Mouse (Mus musculus): ENCODE data around the gene Rpl28. TPM values are rescaled to one million over a fixed set of nuclear protein-coding genes. Genes with fewer than 3 reads are reported as not detected.

Gene Rpl28
- 1,085 and 1,204 TPM in 2 replicates for polyA plus RNA-seq (2021; fragmentation: Nextera tagmentation)
- long read RNA-seq, experiment 1, transcript Rpl28-202 (4 exons, 772 nt), result minor isoform, 17 of 375 reads
- long read RNA-seq, experiment 1, transcript Rpl28-201 (5 exons, 1,106 nt), result major isoform, 348 of 375 reads
- long read RNA-seq, experiment 1, partial matches to known transcripts, result 5 of 375 reads
- long read RNA-seq, experiment 1, other reads (novel, unspliced or antisense), result 5 of 375 reads
- long read RNA-seq, experiment 2, transcript Rpl28-202 (4 exons, 772 nt), result minor isoform, 8 of 21 reads
- long read RNA-seq, experiment 2, transcript Rpl28-201 (5 exons, 1,106 nt), result major isoform, 12 of 21 reads
- long read RNA-seq, experiment 2, partial matches to known transcripts, result 0 of 21 reads
- long read RNA-seq, experiment 2, other reads (novel, unspliced or antisense), result 1 of 21 reads

DNA sequence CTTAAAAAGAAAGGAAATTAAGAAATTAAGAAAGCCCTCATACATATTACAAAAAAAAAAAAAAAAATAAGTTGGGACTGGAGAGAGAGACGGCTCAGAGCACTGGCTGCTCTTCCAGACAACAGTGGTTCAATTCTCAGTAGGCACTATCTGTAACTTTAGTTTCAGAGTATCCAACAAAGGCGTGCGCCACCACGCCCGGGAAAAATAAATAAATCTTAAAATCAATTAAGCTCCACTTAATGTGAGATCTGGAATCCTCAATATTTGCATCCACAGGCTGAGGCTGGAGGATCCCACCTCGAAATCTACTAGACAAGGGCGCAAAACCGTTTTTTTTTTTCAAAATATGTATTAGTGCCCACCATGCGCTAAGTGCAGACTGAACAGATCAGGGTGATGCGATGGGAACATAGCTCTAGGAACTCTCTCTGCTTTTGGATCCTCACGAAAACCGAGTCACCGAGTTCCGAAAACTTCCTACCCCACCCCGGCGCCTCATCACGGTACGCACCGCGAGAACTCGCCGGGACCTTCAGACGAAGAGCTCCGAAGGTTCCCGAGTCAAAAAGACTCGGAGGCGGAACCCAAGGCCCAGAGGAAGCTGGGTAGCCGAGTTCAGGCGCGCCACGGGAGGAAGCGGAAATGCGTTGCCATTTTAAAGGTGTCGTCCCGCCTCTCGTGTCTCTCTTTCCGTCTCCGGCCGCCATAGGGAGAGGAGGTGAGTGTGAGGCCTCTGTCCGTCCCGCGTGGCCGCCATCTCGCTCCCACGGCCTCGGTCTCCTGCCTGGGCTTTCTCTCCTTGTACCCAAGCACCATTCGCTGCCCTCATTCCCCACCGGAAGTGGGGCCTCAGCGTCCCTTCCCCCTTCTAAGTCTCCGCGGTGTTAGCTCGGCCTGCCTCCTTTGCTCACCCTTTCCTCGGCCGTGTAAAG, at the start of gene Rpl28:
TSS of gene Rpl28 (plus strand) at position 597 of the 935 bp plus-strand sequence.

DNA sequence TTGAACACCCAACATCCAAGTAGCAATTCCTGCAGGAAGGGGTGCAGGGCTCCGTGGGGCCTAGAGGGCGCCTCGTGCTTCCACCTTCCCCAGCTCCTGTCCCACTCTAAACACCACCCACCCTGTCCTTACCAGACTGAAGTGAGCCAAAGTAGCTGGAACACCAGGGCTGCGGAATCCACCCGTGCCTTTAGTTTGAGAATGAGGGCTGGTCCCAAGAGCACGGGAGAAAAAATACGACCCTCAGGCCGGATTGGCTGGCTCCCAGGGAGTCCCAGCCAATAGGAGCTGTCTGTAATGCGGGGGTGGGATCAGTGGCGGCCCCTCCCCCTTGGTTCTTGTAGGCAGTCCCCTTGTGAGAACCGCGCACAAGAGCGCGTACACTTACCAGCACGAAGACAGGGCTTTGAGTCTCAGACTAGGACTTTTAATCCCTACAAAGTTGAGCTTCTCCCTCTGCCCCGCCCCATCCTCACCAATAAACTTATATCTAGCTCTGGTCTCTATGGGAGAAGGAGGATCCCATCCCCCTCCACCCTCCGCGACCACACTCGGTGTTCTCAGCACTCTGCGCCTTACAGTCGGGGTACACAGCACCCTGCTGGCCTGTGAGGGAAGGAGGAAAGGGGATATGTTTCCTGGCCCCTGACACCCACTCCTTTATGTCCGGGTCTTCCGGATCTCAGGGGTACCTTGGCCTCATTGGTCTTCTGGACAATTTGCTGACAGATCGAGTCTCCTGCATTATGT, 39.7 kb upstream of the Rpl28 start, which contains the start of gene Cox6b2:
TSS of gene Cox6b2 (minus strand) at position 274 of the 750 bp plus-strand sequence.

DNA sequence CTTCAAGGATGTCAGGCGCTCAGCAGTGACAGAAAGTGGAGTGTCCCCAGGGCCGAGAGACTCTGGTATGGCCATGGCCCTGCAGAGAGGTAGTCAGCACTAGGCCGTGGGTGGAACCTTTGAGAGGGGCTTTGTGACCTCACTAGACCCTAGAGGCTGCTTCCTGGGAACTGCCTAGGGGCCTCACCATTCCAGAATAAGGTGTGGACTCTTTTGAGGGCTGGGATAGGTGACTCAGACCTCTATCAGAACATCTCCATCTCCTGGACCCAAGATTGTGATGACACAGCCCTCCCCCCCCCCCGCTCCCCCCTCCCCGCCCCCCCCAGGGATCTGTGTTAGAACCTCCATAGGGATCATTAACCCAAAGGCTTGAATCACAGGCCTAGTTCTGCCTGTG, 21.5 kb upstream of the Rpl28 start, which contains the start of gene Fam71e2:
TSS of gene Fam71e2 (minus strand) at position 101 of the 400 bp plus-strand sequence.

DNA sequence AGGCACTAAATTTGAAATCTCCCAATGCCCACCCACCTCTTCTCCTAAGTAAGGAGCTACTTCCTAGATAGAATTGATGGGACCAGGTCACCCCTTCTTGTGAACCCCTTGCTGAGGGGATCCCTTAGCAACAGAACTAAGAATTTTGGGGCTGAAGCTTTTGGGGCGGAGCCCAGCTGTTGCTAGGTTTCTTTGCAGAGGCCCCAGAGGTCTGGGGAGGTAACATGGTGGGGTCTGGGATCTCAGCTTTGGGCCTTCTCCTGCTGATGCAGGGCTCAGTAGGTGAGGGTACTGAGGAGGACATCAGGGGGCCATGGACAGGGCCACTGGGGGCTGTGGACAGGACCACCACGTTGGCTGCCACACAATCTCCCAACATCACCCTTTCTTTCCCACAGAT, 9.9 kb upstream of the Rpl28 start, which contains the start of the genes Il11 and Tmem190:
TSS of gene Il11 (minus strand) at position 101 of the 400 bp plus-strand sequence.
TSS of gene Tmem190 (plus strand) at position 179 of the 400 bp plus-strand sequence.

DNA sequence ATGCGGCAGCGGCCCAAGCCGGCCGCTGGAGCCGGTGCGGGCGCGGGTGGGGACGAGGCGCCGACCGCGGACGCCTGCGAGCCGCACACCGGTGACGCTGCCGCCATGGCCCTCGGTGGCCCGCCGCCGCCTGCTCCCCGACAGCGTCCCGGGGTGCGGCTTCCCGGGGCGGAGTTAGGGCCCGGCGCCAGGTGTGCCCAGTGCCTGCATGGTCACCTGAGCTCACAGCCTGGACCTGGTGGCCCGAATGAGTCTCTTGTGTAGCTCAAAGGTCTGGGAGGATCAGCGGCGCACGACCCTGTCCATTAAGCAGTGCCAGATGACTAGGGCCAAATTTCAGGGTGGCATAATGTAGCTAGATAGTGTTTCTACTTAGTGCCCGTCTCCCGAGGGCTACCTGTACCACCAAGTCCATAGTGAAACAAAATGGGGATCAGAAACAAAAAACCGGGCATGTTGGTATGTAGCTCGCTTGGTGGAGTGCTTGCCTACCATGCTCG, 3.2 kb upstream of the Rpl28 start, which contains the start of gene Tmem238:
TSS of gene Tmem238 (minus strand) at position 221 of the 500 bp plus-strand sequence.

DNA sequence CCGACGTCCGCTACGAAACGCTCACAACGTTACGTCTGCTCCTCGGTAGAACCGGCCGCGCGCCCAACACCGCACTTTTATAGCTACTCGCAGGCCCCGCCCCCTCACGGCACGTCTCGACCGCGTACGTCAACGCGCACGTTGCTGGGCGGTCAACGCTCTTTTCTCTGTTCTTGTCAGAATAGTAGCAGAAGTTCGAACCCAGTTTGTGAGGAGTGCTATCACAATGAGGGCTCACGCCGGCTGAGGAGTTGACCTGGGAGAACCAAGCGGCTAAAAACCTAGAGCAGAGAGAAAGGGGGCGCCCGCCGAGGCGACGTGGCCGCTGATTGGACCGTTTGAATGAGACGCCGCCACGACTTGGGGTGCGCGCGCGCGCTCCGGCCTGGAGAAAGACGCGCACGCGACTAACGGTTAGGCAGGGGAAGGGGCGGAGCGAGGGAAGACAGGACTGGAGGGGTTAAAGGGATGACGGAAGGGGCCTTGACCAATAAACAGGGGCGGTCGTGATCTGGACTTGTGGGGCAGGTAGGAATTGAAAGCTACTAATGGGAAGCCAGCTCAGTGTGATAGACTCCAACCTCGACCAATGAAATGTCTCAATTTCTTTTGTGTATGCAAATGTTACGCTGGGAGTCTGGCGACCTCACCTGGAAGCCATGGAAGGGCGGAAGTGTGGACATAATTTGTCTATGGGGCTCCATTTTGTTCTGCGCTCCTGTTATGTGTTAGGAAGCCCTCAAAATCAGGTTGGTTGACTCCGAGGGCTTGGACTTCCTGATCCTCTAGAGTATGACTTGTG, 19.8 kb downstream of the Rpl28 start, which contains the start of gene Ube2s:
TSS of gene Ube2s (minus strand) at position 288 of the 802 bp plus-strand sequence.

DNA sequence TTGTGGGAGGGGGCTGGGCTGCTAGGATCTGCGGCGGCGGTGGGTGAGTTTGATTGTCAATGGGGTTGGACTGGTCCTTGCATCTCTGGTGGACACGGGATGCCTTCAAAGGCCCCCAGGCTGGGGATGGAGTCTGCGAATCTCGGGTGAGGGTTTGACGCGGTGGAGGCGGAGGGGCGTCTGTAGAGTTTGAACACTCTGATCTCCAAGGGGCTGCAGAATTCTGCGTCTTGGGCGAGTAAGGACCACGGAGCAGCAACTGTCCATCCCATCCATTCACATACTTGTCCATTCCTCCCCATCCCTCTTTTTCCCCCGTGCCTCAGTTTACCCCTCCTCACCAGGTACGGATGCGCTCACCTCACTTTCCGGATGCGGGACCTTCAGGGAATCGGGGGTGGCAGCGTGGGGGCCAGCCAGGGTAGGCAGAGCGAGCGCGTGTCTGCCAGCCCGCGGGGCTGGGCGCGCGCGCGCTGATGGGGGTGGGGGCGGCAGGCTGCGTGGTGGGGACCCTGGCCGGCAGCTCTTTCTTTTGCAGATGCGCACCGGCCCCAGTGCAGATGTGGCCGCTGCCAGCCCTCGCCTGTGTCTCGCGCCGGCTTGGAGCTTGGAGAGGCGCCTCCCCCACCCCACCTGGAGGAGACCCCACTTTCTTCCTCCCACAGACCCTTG, 51.7 kb downstream of the Rpl28 start, which contains the start of gene Shisa7:
TSS of gene Shisa7 (minus strand) at position 452 of the 672 bp plus-strand sequence.

Other genes with a start within 250 kb of the Rpl28 start
- gene Syt5, start 245.3 kb upstream of the Rpl28 start, polyA plus RNA-seq (2021; fragmentation: Nextera tagmentation), result 292 and 326 TPM in 2 replicates
- 0.05 and 0.08 TPM in 2 replicates for gene Ptprh, start 188.8 kb upstream of the Rpl28 start, polyA plus RNA-seq (2021; fragmentation: Nextera tagmentation)
- 0.38 TPM in 1 of 2 replicates, not detected in the other for gene Tmem86b, start 161.5 kb upstream of the Rpl28 start, polyA plus RNA-seq (2021; fragmentation: Nextera tagmentation)
- 3.4 and 5.9 TPM in 2 replicates for gene Ppp6r1, start 133.9 kb upstream of the Rpl28 start, polyA plus RNA-seq (2021; fragmentation: Nextera tagmentation)
- 137 and 145 TPM in 2 replicates for gene Hspbp1, start 107.8 kb upstream of the Rpl28 start, polyA plus RNA-seq (2021; fragmentation: Nextera tagmentation)
- gene Brsk1, start 102.3 kb upstream of the Rpl28 start, polyA plus RNA-seq (2021; fragmentation: Nextera tagmentation), result 3.8 and 6.0 TPM in 2 replicates
- gene Tmem150b, start 67.6 kb upstream of the Rpl28 start, polyA plus RNA-seq (2021; fragmentation: Nextera tagmentation), result not detected in 2 replicates
- 4.3 and 4.5 TPM in 2 replicates for gene Kmt5c, start 52.8 kb upstream of the Rpl28 start, polyA plus RNA-seq (2021; fragmentation: Nextera tagmentation)
- 19.8 and 42.8 TPM in 2 replicates for gene Cox6b2, start 39.8 kb upstream of the Rpl28 start, polyA plus RNA-seq (2021; fragmentation: Nextera tagmentation)
- gene Fam71e2, start 21.6 kb upstream of the Rpl28 start, polyA plus RNA-seq (2021; fragmentation: Nextera tagmentation), result not detected in 2 replicates
- gene Il11, start 10.0 kb upstream of the Rpl28 start, polyA plus RNA-seq (2021; fragmentation: Nextera tagmentation), result 0.18 and 0.45 TPM in 2 replicates
- gene Tmem190, start 9.9 kb upstream of the Rpl28 start, polyA plus RNA-seq (2021; fragmentation: Nextera tagmentation), result not detected in 2 replicates
- gene Tmem238, start 3.2 kb upstream of the Rpl28 start, polyA plus RNA-seq (2021; fragmentation: Nextera tagmentation), result 7.2 and 9.5 TPM in 2 replicates
- 16.3 and 20.3 TPM in 2 replicates for gene Ube2s, start 19.7 kb downstream of the Rpl28 start, polyA plus RNA-seq (2021; fragmentation: Nextera tagmentation)
- 11.7 and 13.1 TPM in 2 replicates for gene Shisa7, start 51.8 kb downstream of the Rpl28 start, polyA plus RNA-seq (2021; fragmentation: Nextera tagmentation)
- gene Isoc2b, start 77.4 kb downstream of the Rpl28 start, polyA plus RNA-seq (2021; fragmentation: Nextera tagmentation), result 17.0 and 20.1 TPM in 2 replicates
- gene Isoc2a, start 84.3 kb downstream of the Rpl28 start, polyA plus RNA-seq (2021; fragmentation: Nextera tagmentation), result 0.87 and 0.94 TPM in 2 replicates
- 0.14 and 0.29 TPM in 2 replicates for gene Gm36210, start 113.6 kb downstream of the Rpl28 start, polyA plus RNA-seq (2021; fragmentation: Nextera tagmentation)
- 0.75 and 0.93 TPM in 2 replicates for gene Zfp628, start 122.3 kb downstream of the Rpl28 start, polyA plus RNA-seq (2021; fragmentation: Nextera tagmentation)
- gene Nat14, start 129.2 kb downstream of the Rpl28 start, polyA plus RNA-seq (2021; fragmentation: Nextera tagmentation), result 136 and 147 TPM in 2 replicates
- gene Ssc5d, start 132.9 kb downstream of the Rpl28 start, polyA plus RNA-seq (2021; fragmentation: Nextera tagmentation), result 0.04 and 0.05 TPM in 2 replicates
- 0.31 and 0.74 TPM in 2 replicates for gene Sbk2, start 171.5 kb downstream of the Rpl28 start, polyA plus RNA-seq (2021; fragmentation: Nextera tagmentation)
- 0.08 and 0.15 TPM in 2 replicates for gene Sbk3, start 178.3 kb downstream of the Rpl28 start, polyA plus RNA-seq (2021; fragmentation: Nextera tagmentation)
- 6.2 and 8.0 TPM in 2 replicates for gene Zfp579, start 203.3 kb downstream of the Rpl28 start, polyA plus RNA-seq (2021; fragmentation: Nextera tagmentation)
- 11.0 and 13.9 TPM in 2 replicates for gene Zfp524, start 221.5 kb downstream of the Rpl28 start, polyA plus RNA-seq (2021; fragmentation: Nextera tagmentation)
- 13.3 and 16.7 TPM in 2 replicates for gene Fiz1, start 221.8 kb downstream of the Rpl28 start, polyA plus RNA-seq (2021; fragmentation: Nextera tagmentation)
- gene Gm44973, start 222.6 kb downstream of the Rpl28 start, polyA plus RNA-seq (2021; fragmentation: Nextera tagmentation), result 0.31 TPM in 1 of 2 replicates, not detected in the other
- 1.5 and 2.0 TPM in 2 replicates for gene Zfp865, start 227.5 kb downstream of the Rpl28 start, polyA plus RNA-seq (2021; fragmentation: Nextera tagmentation)
- gene Ccdc106, start 227.7 kb downstream of the Rpl28 start, polyA plus RNA-seq (2021; fragmentation: Nextera tagmentation), result 65.2 and 75.8 TPM in 2 replicates
- not detected in 2 replicates for gene 4632433K11Rik, start 241.2 kb downstream of the Rpl28 start, polyA plus RNA-seq (2021; fragmentation: Nextera tagmentation)
- gene Zfp784, start 245.6 kb downstream of the Rpl28 start, polyA plus RNA-seq (2021; fragmentation: Nextera tagmentation), result 3.1 and 3.3 TPM in 2 replicates